In genomic region chr6:124857840-124858530, GRCm38 (mm10) we compare ENCODE assay signal across 8 mouse cellular contexts. TPM values are rescaled to one million over a fixed set of nuclear protein-coding genes. Genes with fewer than 3 reads are reported as not detected.
DNase-seq lines count a peak whose midpoint lies in the region; ATAC-seq and TF ChIP-seq lines count a peak whose summit lies in the region.

No protein-coding gene starts in this region.

- 0 out of 2 replicates have a peak, but pooled peaks cover 3% of the 10 kb centered on the region for H3K36me3 ChIP-seq in lung, embryonic 15.5 days
- peaks cover 24% of the 10 kb centered on the region for H3K36me3 ChIP-seq in hindbrain, embryonic 14.5 days (replicated peaks; ENCODE audit: control insufficient read depth, insufficient read depth)
- peaks cover 16% of the 10 kb centered on the region for H3K36me3 ChIP-seq in midbrain, postnatal 0 days (ENCODE audit: insufficient read depth, low read length)

- H3K4me2 ChIP-seq in lung, embryonic 15.5 days: peak overlapping the region; percentile 94
- peak overlapping the region; percentile 83 for H3K4me2 ChIP-seq in hindbrain, embryonic 14.5 days (replicated peaks)
- peak overlapping the region; percentile 86 for H3K4me2 ChIP-seq in midbrain, postnatal 0 days (ENCODE audit: low read depth, low read length, poor library complexity, severe bottlenecking)

- H3K9ac ChIP-seq in lung, embryonic 15.5 days: peak overlapping the region; percentile 89
- H3K9ac ChIP-seq in hindbrain, embryonic 14.5 days: peak overlapping the region; percentile 96
- H3K9ac ChIP-seq in midbrain, postnatal 0 days (replicated peaks; ENCODE audit: low read length, poor library complexity, severe bottlenecking): peak overlapping the region; percentile 95

- DNase-seq in cerebellum, adult 11-12 months: peak; percentile 67
- DNase-seq in cerebellum, adult 9-10 months: no peak
- no peak for DNase-seq in lung, postnatal 10 days
- DNase-seq in hindbrain, embryonic 14.5 days (ENCODE audit: low spot score): no peak
- no peak for DNase-seq in midbrain, postnatal 0 days (ENCODE audit: low spot score)
- DNase-seq in spleen, postnatal 4 days (ENCODE audit: low spot score in 2 of 2): no peak
- DNase-seq in spleen, postnatal 36 days (ENCODE audit: low spot score in 2 of 2): no peak

- H3K27ac ChIP-seq in lung, embryonic 15.5 days: no peak overlapping the region; the same call in 1 of the 2 replicates
- peak overlapping the region; percentile 98 for H3K27ac ChIP-seq in hindbrain, embryonic 14.5 days
- H3K27ac ChIP-seq in midbrain, postnatal 0 days (ENCODE audit: low read depth, low read length): peak overlapping the region; percentile 99

- ATAC-seq in lung, embryonic 15.5 days (ENCODE audit: borderline replicate concordance, extremely low read depth, low FRiP score, low TSS enrichment): no peak
- no peak for ATAC-seq in hindbrain, embryonic 14.5 days (ENCODE audit: low FRiP score)
- no peak for ATAC-seq in midbrain, postnatal 0 days (ENCODE audit: low FRiP score)

- peaks cover 39% of the 10 kb centered on the region for H3K27me3 ChIP-seq in lung, embryonic 15.5 days
- no peaks in the 10 kb centered on the region for H3K27me3 ChIP-seq in hindbrain, embryonic 14.5 days (ENCODE audit: control insufficient read depth, insufficient read depth, low read length)
- H3K27me3 ChIP-seq in midbrain, postnatal 0 days (ENCODE audit: insufficient read depth, low read length): no peaks in the 10 kb centered on the region

- TF ChIP-seq CTCF in midbrain, postnatal 0 days (IDR thresholded peaks at IDR 0.05): no peak

- peak overlapping the region; percentile 85 for H3K4me3 ChIP-seq in lung, embryonic 15.5 days
- H3K4me3 ChIP-seq in hindbrain, embryonic 14.5 days (replicated peaks; ENCODE audit: low read length): peak overlapping the region; percentile 71
- peak overlapping the region; percentile 67 for H3K4me3 ChIP-seq in midbrain, postnatal 0 days (ENCODE audit: low read depth, low read length)

- no peaks in the 10 kb centered on the region for H3K9me3 ChIP-seq in lung, embryonic 15.5 days
- no peaks in the 10 kb centered on the region for H3K9me3 ChIP-seq in hindbrain, embryonic 14.5 days (ENCODE audit: control insufficient read depth, low read length)
- no peaks in the 10 kb centered on the region for H3K9me3 ChIP-seq in midbrain, postnatal 0 days (ENCODE audit: low read length)

- WGBS in lung, embryonic 15.5 days: 21% methylated on average over 26 of the region's 26 CpGs
- WGBS in hindbrain, embryonic 14.5 days: 17% methylated on average over 26 of the region's 26 CpGs
- 16% methylated on average over 26 of the region's 26 CpGs for WGBS in midbrain, postnatal 0 days

- H3K4me1 ChIP-seq in lung, embryonic 15.5 days: peaks cover 43% of the 10 kb centered on the region
- peaks cover 45% of the 10 kb centered on the region for H3K4me1 ChIP-seq in hindbrain, embryonic 14.5 days (replicated peaks; ENCODE audit: control insufficient read depth, insufficient read depth, low read length)
- peaks cover 24% of the 10 kb centered on the region for H3K4me1 ChIP-seq in midbrain, postnatal 0 days (ENCODE audit: insufficient read depth, low read length)

RNA-seq across cellular contexts. Expression of gene P3h3, which starts 0.4 kb away (rescaled TPM):
- 23.9 and 26.9 TPM in 2 replicates for polyA plus RNA-seq in lung, embryonic 15.5 days (2015; fragmentation: Nextera tagmentation; extraction: Ambion mirVana)
- 13.3 and 17.6 TPM in 2 replicates for polyA plus RNA-seq in hindbrain, embryonic 14.5 days (2014; fragmentation: Nextera tagmentation; extraction: Ambion mirVana)
- 67.4 and 74.4 TPM in 2 replicates for total RNA-seq in midbrain, postnatal 0 days (2014; rRNA removed)
- 9.8 and 11.2 TPM in 2 replicates for polyA plus RNA-seq in midbrain, postnatal 0 days (2015; fragmentation: Nextera tagmentation; extraction: Ambion mirVana)

RNA-seq across cellular contexts. Expression of gene Gpr162, which starts 5.8 kb away (rescaled TPM):
- 0.54 and 0.59 TPM in 2 replicates for polyA plus RNA-seq in lung, embryonic 15.5 days (2015; fragmentation: Nextera tagmentation; extraction: Ambion mirVana)
- 16.6 and 17.6 TPM in 2 replicates for polyA plus RNA-seq in hindbrain, embryonic 14.5 days (2014; fragmentation: Nextera tagmentation; extraction: Ambion mirVana)
- 198 and 225 TPM in 2 replicates for total RNA-seq in midbrain, postnatal 0 days (2014; rRNA removed)
- 38.3 and 39.3 TPM in 2 replicates for polyA plus RNA-seq in midbrain, postnatal 0 days (2015; fragmentation: Nextera tagmentation; extraction: Ambion mirVana)

RNA-seq across cellular contexts. Expression of gene Gnb3, which starts 17.9 kb away (rescaled TPM):
- 0.38 and 1.1 TPM in 2 replicates for polyA plus RNA-seq in lung, embryonic 15.5 days (2015; fragmentation: Nextera tagmentation; extraction: Ambion mirVana)
- polyA plus RNA-seq in hindbrain, embryonic 14.5 days (2014; fragmentation: Nextera tagmentation; extraction: Ambion mirVana): 0.21 and 1.2 TPM in 2 replicates
- total RNA-seq in midbrain, postnatal 0 days (2014; rRNA removed): 0.52 and 0.66 TPM in 2 replicates
- polyA plus RNA-seq in midbrain, postnatal 0 days (2015; fragmentation: Nextera tagmentation; extraction: Ambion mirVana): 0.23 and 1.1 TPM in 2 replicates

RNA-seq across cellular contexts. Expression of gene Cdca3, which starts 28.6 kb away (rescaled TPM):
- 188 and 197 TPM in 2 replicates for polyA plus RNA-seq in lung, embryonic 15.5 days (2015; fragmentation: Nextera tagmentation; extraction: Ambion mirVana)
- 29.3 and 36.2 TPM in 2 replicates for polyA plus RNA-seq in hindbrain, embryonic 14.5 days (2014; fragmentation: Nextera tagmentation; extraction: Ambion mirVana)
- total RNA-seq in midbrain, postnatal 0 days (2014; rRNA removed): 9.4 and 16.7 TPM in 2 replicates
- polyA plus RNA-seq in midbrain, postnatal 0 days (2015; fragmentation: Nextera tagmentation; extraction: Ambion mirVana): 15.0 and 16.0 TPM in 2 replicates

RNA-seq across cellular contexts. Expression of gene Usp5, which starts 28.7 kb away (rescaled TPM):
- polyA plus RNA-seq in lung, embryonic 15.5 days (2015; fragmentation: Nextera tagmentation; extraction: Ambion mirVana): 149 and 152 TPM in 2 replicates
- polyA plus RNA-seq in hindbrain, embryonic 14.5 days (2014; fragmentation: Nextera tagmentation; extraction: Ambion mirVana): 180 and 182 TPM in 2 replicates
- total RNA-seq in midbrain, postnatal 0 days (2014; rRNA removed): 218 and 219 TPM in 2 replicates
- 201 and 214 TPM in 2 replicates for polyA plus RNA-seq in midbrain, postnatal 0 days (2015; fragmentation: Nextera tagmentation; extraction: Ambion mirVana)

Comparison
In these comparisons a context has a peak if more than half of its experiments do, and no peak if none do; other contexts are left out.
1. RNA of gene Gpr162, which starts 5.8 kb away (polyA plus RNA-seq): 38.3 to 39.3 TPM in midbrain, postnatal 0 days and 16.6 to 17.6 TPM in hindbrain, embryonic 14.5 days; 0.54 to 0.59 TPM in lung, embryonic 15.5 days; every median in the first group is over 10 times any median in the second.
2. Peak in every context shown above with its lines, with median percentiles within 50 percentile points of each other: H3K4me2 ChIP-seq, H3K4me3 ChIP-seq and H3K9ac ChIP-seq.